Mouse (Mus musculus) stomach, embryonic 15.5 days (tissue): ENCODE measurements around the gene Gm21739. TPM values are rescaled to one million over a fixed set of nuclear protein-coding genes. Genes with fewer than 3 reads are reported as not detected.
"Not testable (repeated sequence)": the region's sequence is repeated elsewhere in the genome, so short reads cannot be mapped to it uniquely, and the experiment has no call there.

Experiments used
- ATAC-seq: fragments of 200-750 bp; cut with Nextera tagmentation; 2 replicates; pipeline ENCODE4 v1.8.0; 2017; ENCODE audit warnings: low read depth, moderate number of reproducible peaks, moderate TSS enrichment; ENCODE audit not compliant: insufficient read depth, low FRiP score
- H3K27ac ChIP-seq: fragments of 300-500 bp; sonication (generic); 2 replicates; pipeline ENCODE4 v1.5.1; 2015; ENCODE audit warnings: mild to moderate bottlenecking, inconsistent platforms
- H3K27me3 ChIP-seq: fragments of 300-500 bp; sonication (generic); replicated peaks from 2 replicates; pipeline ENCODE4 v1.6.1; 2015; ENCODE audit warnings: inconsistent platforms
- H3K36me3 ChIP-seq: fragments of 300-500 bp; sonication (generic); 2 replicates; pipeline ENCODE4 v1.6.1; 2015; ENCODE audit warnings: inconsistent platforms
- H3K4me1 ChIP-seq: fragments of 300-500 bp; sonication (generic); 2 replicates; pipeline ENCODE4 v1.6.1; 2015; ENCODE audit warnings: inconsistent platforms
- H3K4me2 ChIP-seq: fragments of 300-500 bp; sonication (generic); 2 replicates; pipeline ENCODE4 v1.6.1; 2015; ENCODE audit warnings: mild to moderate bottlenecking, inconsistent platforms
- H3K4me3 ChIP-seq: fragments of 300-500 bp; sonication (generic); replicated peaks from 2 replicates; pipeline ENCODE4 v1.5.1; 2015; ENCODE audit warnings: inconsistent platforms
- H3K9ac ChIP-seq: fragments of 300-500 bp; sonication (generic); 2 replicates; pipeline ENCODE4 v1.6.1; 2015; ENCODE audit warnings: inconsistent platforms
- H3K9me3 ChIP-seq: fragments of 300-500 bp; sonication (generic); 2 replicates; pipeline ENCODE4 v1.6.1; 2016; ENCODE audit warnings: inconsistent platforms
- WGBS: fragments of 180-500 bp; shearing (Covaris S2); methylation state at CpG from one replicate; pipeline ENCODE4 v1.1.7; 2015; 5-methylcytosine and 5-hydroxymethylcytosine counted together
- polyA plus RNA-seq: library from polyadenylated mRNA; unstranded; fragments of >200 nt; fragmentation: Nextera tagmentation; extraction: Ambion mirVana; gene quantifications from 2 replicates; pipeline ENCODE4 v1.2.1, GENCODE M21; 2015

Gm21739 gene
- polyA plus RNA-seq = not detected in 2 replicates

DNA sequence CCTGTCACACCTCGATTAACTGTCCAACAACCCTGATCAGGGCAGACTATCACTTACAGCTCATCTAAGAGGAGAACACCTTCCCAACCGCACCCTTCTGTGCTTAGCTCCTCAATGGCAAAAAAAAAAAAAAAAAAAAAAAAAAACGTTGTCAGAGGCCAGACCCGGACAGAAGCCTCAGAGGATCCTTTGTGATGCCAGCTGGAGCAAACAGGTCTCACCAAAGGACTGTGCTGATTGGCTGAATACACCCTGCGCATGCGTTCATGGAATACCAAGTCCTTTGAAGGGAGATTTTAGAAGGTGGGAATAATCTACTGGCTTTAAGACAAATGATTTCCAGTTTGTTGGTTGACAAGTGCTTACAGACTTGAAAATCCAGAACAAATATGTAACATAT is at the start of gene Gm21739:
Gm21739 (minus strand) TSS at position 101 of the 400 bp plus-strand sequence.
- H3K27ac ChIP-seq, H3K4me2 ChIP-seq, H3K9me3 ChIP-seq, ATAC-seq, H3K27me3 ChIP-seq, H3K36me3 ChIP-seq, H3K9ac ChIP-seq, H3K4me1 ChIP-seq, H3K4me3 ChIP-seq: not testable (repeated sequence)
- no CpG with 5 or more reads among the region's 6 CpGs for WGBS
